Mouse (Mus musculus): ENCODE measurements around the gene Olfr628.
"Not testable (repeated sequence)": the region's sequence is repeated elsewhere in the genome, so short reads cannot be mapped to it uniquely, and the experiment has no call there.

Olfr628 gene

GRCm38 (mm10) chr7:103730074-103730473 lies at the start of gene Olfr628:
Gene Olfr628 (plus strand): TSS chr7:103730374.
- DNase-seq (ENCODE audit: low spot score) = no peak

- DNase-seq (ENCODE audit: low spot score) = no peak
Observed at GRCm38 (mm10) chr7:103682420-103682819, 47.8 kb upstream of the Olfr628 start, which contains the start of gene Olfr625-ps1. Gene Olfr625-ps1 (plus strand): TSS chr7:103682720.

GRCm38 (mm10) chr7:103699469-103699868 lies 30.7 kb upstream of the Olfr628 start:
- no peak for DNase-seq (ENCODE audit: low spot score)

GRCm38 (mm10) chr7:103712024-103712423 lies 18.1 kb upstream of the Olfr628 start:
- DNase-seq (ENCODE audit: low spot score) = no peak

GRCm38 (mm10) chr7:103714371-103714770 lies 15.8 kb upstream of the Olfr628 start, which contains the start of gene Olfr243:
Gene Olfr243 (plus strand): TSS chr7:103714671.
- no peak for DNase-seq (ENCODE audit: low spot score)

GRCm38 (mm10) chr7:103716398-103716797 lies 13.8 kb upstream of the Olfr628 start:
- peak; percentile 15 for DNase-seq (ENCODE audit: low spot score)

GRCm38 (mm10) chr7:103744843-103745242 lies 14.7 kb downstream of the Olfr628 start, which contains the start of gene Olfr629:
Gene Olfr629 (minus strand): TSS chr7:103744943.
- DNase-seq (ENCODE audit: low spot score) = no peak

- DNase-seq (ENCODE audit: low spot score) = no peak
Observed at GRCm38 (mm10) chr7:103757233-103757632, 27.1 kb downstream of the Olfr628 start, which contains the start of gene Olfr630. Gene Olfr630 (minus strand): TSS chr7:103757333.

- not testable (repeated sequence) for DNase-seq (ENCODE audit: low spot score)
Observed at GRCm38 (mm10) chr7:103762212-103762611, 32.0 kb downstream of the Olfr628 start.

GRCm38 (mm10) chr7:103767687-103768086 lies 37.5 kb downstream of the Olfr628 start:
- not testable (repeated sequence) for DNase-seq (ENCODE audit: low spot score)

GRCm38 (mm10) chr7:103771494-103771893 lies 41.3 kb downstream of the Olfr628 start, which contains the start of gene Olfr69:
Gene Olfr69 (minus strand): TSS chr7:103771594.
- no peak for DNase-seq (ENCODE audit: low spot score)

- DNase-seq (ENCODE audit: low spot score) = not testable (repeated sequence)
Observed at GRCm38 (mm10) chr7:103777652-103778051, 47.5 kb downstream of the Olfr628 start.

GRCm38 (mm10) chr7:103779598-103779997 lies 49.4 kb downstream of the Olfr628 start, which contains the start of gene Olfr68:
Gene Olfr68 (minus strand): TSS chr7:103779698.
- no peak for DNase-seq (ENCODE audit: low spot score)

All from layer of hippocampus, adult 11-12 months (tissue).